Comparison of ENCODE assay signal across 8 mouse cellular contexts in the genomic region with DNA sequence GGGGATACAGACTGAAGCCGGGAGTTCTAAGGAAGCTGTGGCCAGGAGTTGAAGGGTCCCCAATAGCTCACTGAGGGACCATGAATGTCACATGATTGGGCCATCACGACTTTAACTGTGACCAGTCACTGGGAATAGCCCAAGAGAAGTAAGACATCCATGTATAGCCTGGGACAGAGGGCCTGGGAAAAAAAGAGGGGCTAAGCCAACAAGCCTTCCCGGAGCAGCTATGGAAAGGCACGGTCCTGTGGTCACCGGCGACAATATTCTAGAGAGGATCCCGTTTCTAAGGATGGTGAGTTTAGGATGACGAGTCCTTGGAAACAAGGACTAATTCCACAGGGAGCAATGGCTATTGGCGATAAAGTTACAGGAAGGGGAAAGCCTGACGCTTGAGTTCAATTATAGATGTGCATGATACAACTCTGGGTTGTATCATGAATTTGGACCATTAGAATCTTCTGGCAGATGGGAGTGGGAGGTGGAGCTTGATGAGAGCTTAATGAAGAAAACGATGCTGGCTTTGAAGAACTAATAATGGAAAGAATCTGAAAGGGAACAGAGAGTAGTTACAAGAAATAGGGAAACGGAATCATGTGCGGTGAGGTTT.
DNase-seq lines count a peak whose midpoint lies in the region; ATAC-seq lines count a peak whose summit lies in the region.

No protein-coding gene starts in this region.

- H3K4me3 ChIP-seq in limb, embryonic 10.5 days = peak overlapping the region; percentile 66
- peak overlapping the region; percentile 58 for H3K4me3 ChIP-seq in stomach, embryonic 14.5 days (ENCODE audit: low read depth, low read length)

- no peaks in the 10 kb centered on the region for H3K4me1 ChIP-seq in limb, embryonic 10.5 days
- no peaks in the 10 kb centered on the region for H3K4me1 ChIP-seq in stomach, embryonic 14.5 days (ENCODE audit: control insufficient read depth, insufficient read depth, low read length)

- no peaks in the 10 kb centered on the region for H3K9me3 ChIP-seq in limb, embryonic 10.5 days (replicated peaks)
- no peaks in the 10 kb centered on the region for H3K9me3 ChIP-seq in stomach, embryonic 14.5 days (ENCODE audit: control insufficient read depth, low read depth, low read length)

- H3K4me2 ChIP-seq in stomach, embryonic 14.5 days (replicated peaks; ENCODE audit: low read depth, low read length) = peak overlapping the region; percentile 83

- 36% methylated on average over 13 of the region's 13 CpGs for WGBS in limb, embryonic 10.5 days
- 41% methylated on average over 13 of the region's 13 CpGs for WGBS in stomach, embryonic 14.5 days

- no peak overlapping the region; the same call in 1 of the 2 replicates for H3K9ac ChIP-seq in stomach, embryonic 14.5 days (replicated peaks; ENCODE audit: low read depth, low read length)

- peak; percentile 12; the same call in 1 of the 2 replicates for ATAC-seq in stomach, embryonic 14.5 days (ENCODE audit: insufficient number of reproducible peaks, insufficient read depth, low FRiP score, low read depth)

- H3K27me3 ChIP-seq in limb, embryonic 10.5 days (ENCODE audit: low read depth, poor library complexity, severe bottlenecking) = peaks cover 6% of the 10 kb centered on the region; the same call in 1 of the 2 replicates
- H3K27me3 ChIP-seq in stomach, embryonic 14.5 days (ENCODE audit: control insufficient read depth, insufficient read depth, low read length) = no peaks in the 10 kb centered on the region

- DNase-seq in cerebellum, postnatal 14 days = peak; percentile 11 to 32
- no peak for DNase-seq in cerebellum, adult 9-11 months
- DNase-seq in retina, embryonic 14.5 days (ENCODE audit: low spot score) = peak; percentile 9
- no peak for DNase-seq in retina, postnatal 1 day
- peak; percentile 31 for DNase-seq in limb, embryonic 10.5 days (ENCODE audit: low spot score)
- DNase-seq in kidney, postnatal 25 days = no peak
- no peak for DNase-seq in adrenal gland, adult 8-10 months

- H3K27ac ChIP-seq in limb, embryonic 10.5 days = peak overlapping the region; percentile 88
- no peak overlapping the region for H3K27ac ChIP-seq in stomach, embryonic 14.5 days (ENCODE audit: low read length)

- no peaks in the 10 kb centered on the region for H3K36me3 ChIP-seq in limb, embryonic 10.5 days
- H3K36me3 ChIP-seq in stomach, embryonic 14.5 days (ENCODE audit: control insufficient read depth, insufficient read depth, low read length) = no peaks in the 10 kb centered on the region

Comparison
In these comparisons a context has a peak if more than half of its experiments do, and no peak if none do; other contexts are left out.
1. DNase-seq: peak in cerebellum, postnatal 14 days (2 of 2), retina, embryonic 14.5 days (single experiment) and limb, embryonic 10.5 days (single experiment); none in cerebellum, adult 9-11 months (single experiment), retina, postnatal 1 day (single experiment), kidney, postnatal 25 days (0 of 2) and adrenal gland, adult 8-10 months (single experiment).